8 mouse cellular contexts compared by ENCODE assay signal in genomic region chr3:138442612-138443464, GRCm38 (mm10). TPM values are rescaled to one million over a fixed set of nuclear protein-coding genes. Genes with fewer than 3 reads are reported as not detected.
A peak's percentile ranks its signal among the peaks of the same experiment; 100 is the strongest.
DNase-seq lines count a peak whose midpoint lies in the region; ATAC-seq and TF ChIP-seq lines count a peak whose summit lies in the region.

Gene Adh5 (plus strand): TSS chr3:138443093.

- peaks cover 24% of the 10 kb centered on the region for H3K4me1 ChIP-seq in erythroblast, embryonic 14.5 days (ENCODE audit: control insufficient read depth)
- peaks cover 10% of the 10 kb centered on the region for H3K4me1 ChIP-seq in heart, embryonic 12.5 days (replicated peaks)
- H3K4me1 ChIP-seq in kidney, postnatal 0 days (replicated peaks; ENCODE audit: insufficient read depth, low read length): 0 out of 2 replicates have a peak, but pooled peaks cover 8% of the 10 kb centered on the region
- peaks cover 6% of the 10 kb centered on the region; the same call in 1 of the 2 replicates for H3K4me1 ChIP-seq in liver, embryonic 11.5 days (replicated peaks; ENCODE audit: control insufficient read depth, insufficient read depth, low read length)
- H3K4me1 ChIP-seq in stomach, embryonic 14.5 days (ENCODE audit: control insufficient read depth, insufficient read depth, low read length): 0 out of 2 replicates have a peak, but pooled peaks cover 6% of the 10 kb centered on the region

- peak within 1 kb of the TSS; percentile 71 for H3K4me3 ChIP-seq in C2C12 (ENCODE audit: insufficient read depth, poor library complexity, severe bottlenecking)
- H3K4me3 ChIP-seq in erythroblast, embryonic 14.5 days (replicated peaks): peak within 1 kb of the TSS; percentile 94
- H3K4me3 ChIP-seq in heart, embryonic 12.5 days: peak within 1 kb of the TSS; percentile 77
- peak within 1 kb of the TSS; percentile 84 for H3K4me3 ChIP-seq in kidney, postnatal 0 days (replicated peaks; ENCODE audit: low read depth, low read length)
- H3K4me3 ChIP-seq in liver, embryonic 11.5 days (ENCODE audit: low read depth, low read length): peak within 1 kb of the TSS; percentile 86
- peak within 1 kb of the TSS; percentile 86 for H3K4me3 ChIP-seq in stomach, embryonic 14.5 days (ENCODE audit: low read depth, low read length)

- peak within 1 kb of the TSS; percentile 88 for H3K9ac ChIP-seq in heart, embryonic 12.5 days
- H3K9ac ChIP-seq in kidney, postnatal 0 days (ENCODE audit: low read depth, low read length): peak within 1 kb of the TSS; percentile 95
- peak within 1 kb of the TSS; percentile 90 for H3K9ac ChIP-seq in liver, embryonic 11.5 days (ENCODE audit: low read depth, low read length)
- peak within 1 kb of the TSS; percentile 86 for H3K9ac ChIP-seq in stomach, embryonic 14.5 days (replicated peaks; ENCODE audit: low read depth, low read length)

- peaks cover 12% of the 10 kb centered on the region for H3K79me3 ChIP-seq in C2C12 (ENCODE audit: low read depth)

- peak within 1 kb of the TSS; percentile 83 for H3K4me2 ChIP-seq in heart, embryonic 12.5 days
- peak within 1 kb of the TSS; percentile 76 for H3K4me2 ChIP-seq in kidney, postnatal 0 days (ENCODE audit: low read length)
- peak within 1 kb of the TSS; percentile 94 for H3K4me2 ChIP-seq in liver, embryonic 11.5 days
- H3K4me2 ChIP-seq in stomach, embryonic 14.5 days (replicated peaks; ENCODE audit: low read depth, low read length): peak within 1 kb of the TSS; percentile 66

- peak within 1 kb of the TSS; percentile 98 for H3ac ChIP-seq in C2C12 (ENCODE audit: control insufficient read depth, insufficient read length, low read depth)

- no peaks in the 10 kb centered on the region for H3K27me3 ChIP-seq in C2C12 (ENCODE audit: control insufficient read depth, insufficient read depth, insufficient read length)
- H3K27me3 ChIP-seq in erythroblast, embryonic 14.5 days (ENCODE audit: control insufficient read depth): no peaks in the 10 kb centered on the region
- no peaks in the 10 kb centered on the region for H3K27me3 ChIP-seq in heart, embryonic 12.5 days (replicated peaks)
- H3K27me3 ChIP-seq in kidney, postnatal 0 days (ENCODE audit: insufficient read depth, low read length): no peaks in the 10 kb centered on the region
- no peaks in the 10 kb centered on the region for H3K27me3 ChIP-seq in liver, embryonic 11.5 days (replicated peaks; ENCODE audit: control insufficient read depth, insufficient read depth, low read length)
- no peaks in the 10 kb centered on the region for H3K27me3 ChIP-seq in stomach, embryonic 14.5 days (ENCODE audit: control insufficient read depth, insufficient read depth, low read length)

- DNase-seq in brain, embryonic 14.5 days (ENCODE audit: low read depth): peak; percentile 98
- DNase-seq in kidney, postnatal 0 days (ENCODE audit: low spot score): peak; percentile 97
- peak; percentile 96 for DNase-seq in liver, embryonic 11.5 days (ENCODE audit: low spot score)
- peak; percentile 98 for DNase-seq in naive thymus-derived CD4-positive, alpha-beta T cell, adult 2 months (ENCODE audit: low read depth)

- no peaks in the 10 kb centered on the region for H3K9me3 ChIP-seq in erythroblast, embryonic 14.5 days (ENCODE audit: control insufficient read depth, low read length)
- no peaks in the 10 kb centered on the region for H3K9me3 ChIP-seq in heart, embryonic 12.5 days (replicated peaks)
- H3K9me3 ChIP-seq in kidney, postnatal 0 days (replicated peaks; ENCODE audit: low read length): no peaks in the 10 kb centered on the region
- no peaks in the 10 kb centered on the region for H3K9me3 ChIP-seq in liver, embryonic 11.5 days (ENCODE audit: control insufficient read depth, low read length)
- H3K9me3 ChIP-seq in stomach, embryonic 14.5 days (ENCODE audit: control insufficient read depth, low read depth, low read length): no peaks in the 10 kb centered on the region

- WGBS in heart, embryonic 12.5 days: under 1% methylated on average over 86 of the region's 86 CpGs
- WGBS in kidney, postnatal 0 days: under 1% methylated on average over 86 of the region's 86 CpGs
- WGBS in liver, embryonic 11.5 days: under 1% methylated on average over 86 of the region's 86 CpGs
- WGBS in stomach, embryonic 14.5 days: under 1% methylated on average over 83 of the region's 86 CpGs

- H3K27ac ChIP-seq in heart, embryonic 12.5 days (ENCODE audit: poor library complexity, severe bottlenecking): peak within 1 kb of the TSS; percentile 81
- H3K27ac ChIP-seq in kidney, postnatal 0 days: peak within 1 kb of the TSS; percentile 89
- H3K27ac ChIP-seq in liver, embryonic 11.5 days (ENCODE audit: low read depth, low read length): peak within 1 kb of the TSS; percentile 67
- H3K27ac ChIP-seq in stomach, embryonic 14.5 days (ENCODE audit: low read length): peak within 1 kb of the TSS; percentile 75

- peak; percentile 100 for ATAC-seq in heart, embryonic 12.5 days (ENCODE audit: insufficient number of reproducible peaks, low FRiP score)
- ATAC-seq in kidney, postnatal 0 days (replicated peaks; ENCODE audit: low FRiP score, low read depth): peak; percentile 99
- peak; percentile 99 for ATAC-seq in liver, embryonic 11.5 days (replicated peaks; ENCODE audit: low FRiP score)
- peak; percentile 99 for ATAC-seq in stomach, embryonic 14.5 days (ENCODE audit: insufficient number of reproducible peaks, insufficient read depth, low FRiP score, low read depth)

- no peak for TF ChIP-seq CTCF in C2C12 (IDR thresholded peaks at IDR 0.05; ENCODE audit: control insufficient read depth, insufficient read depth, insufficient read length)
- TF ChIP-seq CTCF in brain, embryonic 14.5 days (IDR thresholded peaks at IDR 0.05; ENCODE audit: borderline replicate concordance, extremely low read depth, insufficient read depth, insufficient read length): no peak
- no peak; the same call in none of the 2 replicates for TF ChIP-seq CTCF in kidney, postnatal 0 days (IDR thresholded peaks at IDR 0.05; ENCODE audit: low read depth)

- peaks cover 23% of the 10 kb centered on the region for H3K36me3 ChIP-seq in C2C12 (ENCODE audit: control insufficient read depth, insufficient read depth)
- peaks cover 26% of the 10 kb centered on the region for H3K36me3 ChIP-seq in erythroblast, embryonic 14.5 days (ENCODE audit: control insufficient read depth)
- H3K36me3 ChIP-seq in heart, embryonic 12.5 days: peaks cover 30% of the 10 kb centered on the region
- H3K36me3 ChIP-seq in kidney, postnatal 0 days (ENCODE audit: insufficient read depth, low read length): 0 out of 2 replicates have a peak, but pooled peaks cover 17% of the 10 kb centered on the region
- peaks cover 5% of the 10 kb centered on the region; the same call in 1 of the 2 replicates for H3K36me3 ChIP-seq in liver, embryonic 11.5 days (ENCODE audit: control insufficient read depth, insufficient read depth, low read length)
- peaks cover 16% of the 10 kb centered on the region for H3K36me3 ChIP-seq in stomach, embryonic 14.5 days (ENCODE audit: control insufficient read depth, insufficient read depth, low read length)

- peaks cover 27% of the 10 kb centered on the region for H3K79me2 ChIP-seq in C2C12 (ENCODE audit: control insufficient read depth, insufficient read depth)

- peak; percentile 44; the same call in 1 of the 2 replicates for TF ChIP-seq POLR2A in brain, embryonic 14.5 days (IDR thresholded peaks at IDR 0.05; ENCODE audit: borderline replicate concordance, extremely low read depth, insufficient read depth, insufficient read length, poor library complexity, severe bottlenecking)

TF ChIP-seq in C2C12, 6 proteins besides CTCF, POLR2A, EP300 and RAD21:
- TF ChIP-seq MAX (IDR thresholded peaks at IDR 0.05) (peak; percentile 98), USF1 (IDR thresholded peaks at IDR 0.05; ENCODE audit: low read depth) (peak; percentile 61), CEBPB (IDR thresholded peaks at IDR 0.05; ENCODE audit: low read depth) (no peak)

RNA-seq across cellular contexts. Expression of gene Adh5, which starts in this region (rescaled TPM):
- polyA plus RNA-seq in C2C12 (2012; fragmentation: generic; extraction: Trizol): 91.5 TPM
- 120 and 141 TPM in 2 replicates for polyA plus RNA-seq in brain, embryonic 14.5 days (2012; rRNA removed)
- polyA plus RNA-seq in erythroblast, embryonic 14.5 days (2012): 0.34 and 0.47 TPM in 2 replicates
- polyA plus RNA-seq in heart, embryonic 12.5 days (2016; fragmentation: Nextera tagmentation; extraction: Ambion mirVana): 153 and 159 TPM in 2 replicates
- 280 and 288 TPM in 2 replicates for polyA plus RNA-seq in kidney, postnatal 0 days (2015; fragmentation: Nextera tagmentation; extraction: Ambion mirVana)
- polyA plus RNA-seq in liver, embryonic 11.5 days (2014; fragmentation: Nextera tagmentation; extraction: Ambion mirVana): 176 and 184 TPM in 2 replicates
- polyA plus RNA-seq in stomach, embryonic 14.5 days (2014; fragmentation: Nextera tagmentation; extraction: Ambion mirVana): 191 and 206 TPM in 2 replicates

Comparison
In these comparisons a context has a peak if more than half of its experiments do, and no peak if none do; other contexts are left out.
1. Peak in every context shown above with its lines: DNase-seq, ATAC-seq, H3K4me3 ChIP-seq and H3K27ac ChIP-seq.
2. RNA of gene Adh5 (polyA plus RNA-seq): 280 to 288 TPM in kidney, postnatal 0 days, 191 to 206 TPM in stomach, embryonic 14.5 days, 176 to 184 TPM in liver, embryonic 11.5 days, 153 to 159 TPM in heart, embryonic 12.5 days, 120 to 141 TPM in brain, embryonic 14.5 days and 91.5 TPM in C2C12 (single experiment); 0.34 to 0.47 TPM in erythroblast, embryonic 14.5 days; every median in the first group is over 10 times any median in the second.